Mouse (Mus musculus) neural tube, embryonic 12.5 days (tissue): ENCODE data around the gene Hhat. TPM values are rescaled to one million over a fixed set of nuclear protein-coding genes. Genes with fewer than 3 reads are reported as not detected.

Experiments
- ATAC-seq: fragments of 200-750 bp; cut with Nextera tagmentation; 2 replicates; pipeline ENCODE4 v1.8.0; 2017; ENCODE audit warnings: low read depth, mild to moderate bottlenecking, moderate TSS enrichment, moderate library complexity; ENCODE audit not compliant: low FRiP score
- H3K27ac ChIP-seq: fragments of 300-500 bp; sonication (generic); 2 replicates; pipeline ENCODE4 v1.5.1; 2016
- H3K27me3 ChIP-seq: fragments of 300-500 bp; sonication (generic); replicated peaks from 2 replicates; pipeline ENCODE4 v1.6.1; 2016; ENCODE audit warnings: mild to moderate bottlenecking
- H3K36me3 ChIP-seq: fragments of 300-500 bp; sonication (generic); 2 replicates; pipeline ENCODE4 v1.6.1; 2016; ENCODE audit warnings: mild to moderate bottlenecking
- H3K4me1 ChIP-seq: fragments of 300-500 bp; sonication (generic); 2 replicates; pipeline ENCODE4 v1.6.1; 2016
- H3K4me2 ChIP-seq: fragments of 300-500 bp; sonication (generic); replicated peaks from 2 replicates; pipeline ENCODE4 v1.6.1; 2016; ENCODE audit warnings: mild to moderate bottlenecking
- H3K4me3 ChIP-seq: fragments of 300-500 bp; sonication (generic); 2 replicates; pipeline ENCODE4 v1.5.1; 2016
- H3K9ac ChIP-seq: fragments of 300-500 bp; sonication (generic); 2 replicates; pipeline ENCODE4 v1.6.1; 2016; ENCODE audit warnings: mild to moderate bottlenecking
- H3K9me3 ChIP-seq: fragments of 300-500 bp; sonication (generic); 2 replicates; pipeline ENCODE4 v1.6.1; 2016; ENCODE audit warnings: mild to moderate bottlenecking
- WGBS: fragments of 180-500 bp; shearing (Covaris S2); methylation state at CpG from one replicate; pipeline ENCODE4 v1.1.7; 2016; 5-methylcytosine and 5-hydroxymethylcytosine counted together
- polyA plus RNA-seq: library from polyadenylated mRNA; unstranded; fragments of >200 nt; fragmentation: Nextera tagmentation; extraction: Ambion mirVana; gene quantifications from 2 replicates; pipeline ENCODE4 v1.2.1, GENCODE M21; 2016

Hhat gene
- polyA plus RNA-seq, 1 experiment from 2014 or later: 7.2 TPM

DNA sequence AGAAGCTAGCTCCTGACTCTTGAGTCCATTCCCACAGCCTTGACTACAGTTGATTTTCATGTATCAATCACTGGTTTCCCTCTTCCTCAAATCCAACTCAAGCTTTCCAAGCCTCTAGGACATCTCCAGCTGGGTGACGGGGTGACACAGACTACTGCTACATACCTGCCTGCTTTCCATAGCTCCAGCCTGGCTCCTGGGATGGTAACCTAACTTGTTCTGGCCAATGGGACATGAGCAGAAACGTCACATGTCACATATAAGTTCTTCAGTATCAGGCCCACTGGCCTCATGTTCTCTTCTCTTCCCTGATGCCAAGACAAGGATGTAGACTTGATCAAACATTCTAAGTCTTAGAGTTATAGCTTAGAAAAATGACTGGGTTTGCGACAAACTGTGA lies 220.5 kb downstream of the Hhat start:
- Histone ChIP-seq H3K4me2 (no peak overlapping the region), H3K27me3 (no peaks in the 10 kb centered on the region), H3K4me3 (no peak overlapping the region), H3K9me3 (no peaks in the 10 kb centered on the region), H3K27ac (no peak overlapping the region), H3K4me1 (0 out of 2 replicates have a peak, but pooled peaks cover 4% of the 10 kb centered on the region), H3K9ac (no peak overlapping the region), H3K36me3 (no peaks in the 10 kb centered on the region)
- ATAC-seq: no peak
- WGBS: 89% methylated on average over 3 of the region's 3 CpGs

DNA sequence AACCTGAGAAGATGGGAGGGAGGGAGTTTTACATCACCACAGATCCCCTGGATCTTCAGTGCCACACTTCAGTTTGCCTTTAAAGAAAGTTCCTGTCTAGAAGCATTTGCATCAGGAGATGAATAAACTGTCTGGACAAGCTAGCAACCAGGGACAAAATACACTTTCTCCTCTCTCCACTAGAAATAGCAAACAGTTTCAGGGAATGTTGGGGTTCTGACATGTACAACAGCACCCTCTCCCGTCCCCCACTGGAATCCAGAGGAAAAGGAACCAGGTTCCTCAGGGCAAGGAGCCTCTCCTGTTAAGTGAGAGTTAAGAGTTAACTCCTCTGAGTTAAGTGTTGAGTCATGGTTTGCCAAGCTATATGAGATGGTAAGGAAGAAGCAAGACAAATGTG lies 224.2 kb downstream of the Hhat start:
- no peaks in the 10 kb centered on the region for H3K27me3 ChIP-seq
- ATAC-seq: no peak
- H3K27ac ChIP-seq: no peak overlapping the region
- no peak overlapping the region for H3K9ac ChIP-seq
- H3K4me2 ChIP-seq: no peak overlapping the region
- H3K36me3 ChIP-seq: no peaks in the 10 kb centered on the region
- 34% methylated on average over 1 of the region's 1 CpGs for WGBS
- H3K9me3 ChIP-seq: no peaks in the 10 kb centered on the region
- H3K4me1 ChIP-seq: peaks cover 11% of the 10 kb centered on the region
- H3K4me3 ChIP-seq: no peak overlapping the region

DNA sequence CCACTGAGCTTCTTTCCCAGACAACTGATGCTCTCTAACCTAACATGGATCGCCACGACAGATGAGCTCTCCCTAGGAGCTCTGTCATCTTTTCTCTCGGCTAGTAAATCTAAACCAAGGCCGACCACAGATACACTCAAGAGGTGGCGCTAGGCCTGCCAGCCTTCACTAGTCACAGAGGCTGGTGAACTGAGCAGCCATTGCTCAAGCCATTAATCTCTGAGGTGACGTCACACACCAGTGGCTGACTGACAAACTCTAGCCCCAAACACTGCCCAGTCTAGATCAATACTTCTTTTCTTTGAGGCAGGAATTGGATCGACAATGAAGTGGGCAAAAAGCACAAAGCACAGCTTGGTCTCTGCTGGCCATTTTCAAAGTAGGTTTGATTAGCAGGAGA lies 226.1 kb downstream of the Hhat start:
- Histone ChIP-seq H3K9ac (no peak overlapping the region), H3K4me3 (no peak overlapping the region), H3K9me3 (no peaks in the 10 kb centered on the region), H3K27ac (no peak overlapping the region), H3K4me1 (peaks cover 11% of the 10 kb centered on the region), H3K36me3 (no peaks in the 10 kb centered on the region), H3K27me3 (no peaks in the 10 kb centered on the region), H3K4me2 (no peak overlapping the region)
- WGBS: 51% methylated on average over 7 of the region's 7 CpGs
- ATAC-seq: no peak

DNA sequence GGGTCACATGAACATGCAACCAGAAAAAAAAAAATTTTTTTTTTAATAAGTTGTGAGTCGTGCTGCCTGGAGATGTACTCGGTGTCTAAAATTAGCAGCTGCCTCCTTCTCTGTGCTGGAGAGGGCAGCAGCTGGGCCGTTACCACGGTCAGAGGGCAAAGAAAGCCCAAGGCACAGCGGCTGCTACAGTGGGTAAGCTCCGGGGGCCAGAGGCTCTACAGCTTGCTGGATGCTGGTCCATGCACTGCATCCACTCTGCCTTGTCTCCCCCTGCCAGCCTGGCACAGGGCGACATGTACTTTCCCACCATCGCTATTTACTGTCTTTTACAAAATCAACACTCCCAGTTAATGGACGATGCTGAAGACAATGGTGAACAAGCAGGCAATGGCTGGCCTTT lies 226.9 kb downstream of the Hhat start:
- Histone ChIP-seq H3K4me2 (no peak overlapping the region), H3K4me1 (peaks cover 11% of the 10 kb centered on the region), H3K27me3 (no peaks in the 10 kb centered on the region), H3K9ac (no peak overlapping the region), H3K36me3 (no peaks in the 10 kb centered on the region), H3K27ac (no peak overlapping the region), H3K9me3 (no peaks in the 10 kb centered on the region), H3K4me3 (no peak overlapping the region)
- 0 out of 2 replicates have a peak, but pooled peaks have one; percentile 66 for ATAC-seq
- WGBS: 43% methylated on average over 9 of the region's 9 CpGs

DNA sequence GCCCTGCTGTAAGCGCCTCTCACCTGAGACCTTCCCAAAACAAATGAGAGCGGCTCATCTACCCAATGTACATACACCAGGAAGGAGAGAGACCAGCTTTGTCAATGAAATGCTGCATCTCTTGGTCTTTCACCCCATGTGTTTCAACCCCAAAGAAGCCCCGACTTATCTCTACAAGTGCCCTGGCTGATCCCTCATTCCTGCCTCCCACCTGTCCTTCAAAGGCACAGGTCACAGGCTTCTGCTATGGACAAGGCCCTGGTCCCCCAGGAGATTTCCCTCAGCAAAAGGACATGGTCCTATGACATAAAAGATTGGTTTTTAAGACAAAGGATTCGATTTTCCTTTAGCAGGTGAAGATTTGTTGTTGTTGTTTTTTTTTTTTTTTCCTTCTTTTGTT lies 227.3 kb downstream of the Hhat start:
- no peak overlapping the region for H3K4me3 ChIP-seq
- no peak for ATAC-seq
- H3K4me1 ChIP-seq: peaks cover 11% of the 10 kb centered on the region
- H3K36me3 ChIP-seq: no peaks in the 10 kb centered on the region
- H3K27me3 ChIP-seq: no peaks in the 10 kb centered on the region
- H3K9me3 ChIP-seq: no peaks in the 10 kb centered on the region
- H3K9ac ChIP-seq: no peak overlapping the region
- no peak overlapping the region for H3K27ac ChIP-seq
- H3K4me2 ChIP-seq: no peak overlapping the region
- WGBS: 89% methylated on average over 4 of the region's 4 CpGs

DNA sequence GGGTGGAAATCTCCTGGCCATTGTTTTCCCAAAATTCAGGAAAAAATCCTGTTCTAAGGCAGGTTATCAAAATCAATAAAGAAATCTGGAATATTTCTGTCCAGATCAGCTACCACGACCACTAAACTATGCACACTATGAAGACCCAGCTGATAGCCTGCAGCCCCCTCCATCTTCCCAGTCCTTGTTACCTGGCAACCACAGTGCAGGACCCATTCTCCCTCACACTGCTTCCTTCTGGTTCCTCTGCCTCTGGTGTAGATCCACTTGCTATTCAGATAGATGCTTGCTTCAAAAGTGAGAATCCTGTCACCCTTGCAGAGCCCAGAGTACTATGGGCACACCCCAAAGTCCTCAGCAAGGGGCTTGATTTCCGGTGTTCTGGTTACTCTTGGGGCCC lies 228.9 kb downstream of the Hhat start:
- Histone ChIP-seq H3K27me3 (no peaks in the 10 kb centered on the region), H3K4me3 (no peak overlapping the region), H3K9me3 (no peaks in the 10 kb centered on the region), H3K36me3 (no peaks in the 10 kb centered on the region), H3K4me1 (peaks cover 11% of the 10 kb centered on the region), H3K27ac (no peak overlapping the region), H3K9ac (no peak overlapping the region), H3K4me2 (no peak overlapping the region)
- ATAC-seq: no peak
- WGBS: 81% methylated on average over 2 of the region's 2 CpGs

DNA sequence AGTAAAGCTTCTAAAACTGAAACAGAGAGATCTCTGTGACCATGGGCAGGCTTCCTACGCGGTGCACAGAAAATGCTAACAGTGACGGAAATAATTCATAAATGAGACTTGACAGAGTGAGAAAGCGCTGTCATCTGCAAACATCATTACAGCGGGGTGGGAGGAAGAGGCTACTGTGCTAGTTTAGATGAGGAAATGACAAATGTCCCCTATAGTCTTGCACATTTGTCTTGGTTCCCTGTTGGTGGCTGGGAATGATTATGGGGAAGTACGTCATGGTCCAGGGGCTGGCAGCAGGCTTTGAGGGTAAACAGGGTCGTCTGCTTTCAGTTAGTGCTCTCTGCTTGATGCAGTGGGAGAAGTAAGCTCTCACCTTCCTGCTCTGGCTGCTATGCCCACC lies 233.9 kb downstream of the Hhat start:
- no peaks in the 10 kb centered on the region for H3K36me3 ChIP-seq
- H3K4me2 ChIP-seq: no peak overlapping the region
- H3K9ac ChIP-seq: no peak overlapping the region
- H3K9me3 ChIP-seq: no peaks in the 10 kb centered on the region
- no peaks in the 10 kb centered on the region for H3K4me1 ChIP-seq
- H3K27me3 ChIP-seq: no peaks in the 10 kb centered on the region
- no peak overlapping the region for H3K27ac ChIP-seq
- 66% methylated on average over 7 of the region's 7 CpGs for WGBS
- ATAC-seq: no peak
- H3K4me3 ChIP-seq: no peak overlapping the region

DNA sequence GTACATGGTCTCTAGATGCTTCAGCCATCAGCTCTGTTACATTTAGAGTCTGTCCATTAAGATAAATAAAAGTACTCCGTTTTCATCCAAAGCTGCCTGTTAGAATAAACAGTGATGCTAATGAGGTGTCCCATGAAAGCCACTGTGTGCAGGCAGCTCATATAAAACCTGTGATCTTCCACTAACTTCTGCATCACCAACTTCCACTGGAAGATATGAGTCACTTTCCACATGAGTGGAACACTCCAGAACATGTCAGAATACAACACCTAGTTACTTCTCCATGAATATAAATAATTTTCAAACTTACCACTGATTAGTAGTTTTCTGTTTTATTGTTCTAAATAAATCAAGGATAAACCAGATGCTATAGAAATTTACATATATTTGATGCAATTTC lies 234.6 kb downstream of the Hhat start:
- no peak overlapping the region for H3K27ac ChIP-seq
- 66% methylated on average over 1 of the region's 1 CpGs for WGBS
- H3K27me3 ChIP-seq: no peaks in the 10 kb centered on the region
- H3K9ac ChIP-seq: no peak overlapping the region
- H3K9me3 ChIP-seq: no peaks in the 10 kb centered on the region
- no peak overlapping the region for H3K4me2 ChIP-seq
- no peaks in the 10 kb centered on the region for H3K4me1 ChIP-seq
- no peak overlapping the region for H3K4me3 ChIP-seq
- H3K36me3 ChIP-seq: no peaks in the 10 kb centered on the region
- no peak for ATAC-seq

DNA sequence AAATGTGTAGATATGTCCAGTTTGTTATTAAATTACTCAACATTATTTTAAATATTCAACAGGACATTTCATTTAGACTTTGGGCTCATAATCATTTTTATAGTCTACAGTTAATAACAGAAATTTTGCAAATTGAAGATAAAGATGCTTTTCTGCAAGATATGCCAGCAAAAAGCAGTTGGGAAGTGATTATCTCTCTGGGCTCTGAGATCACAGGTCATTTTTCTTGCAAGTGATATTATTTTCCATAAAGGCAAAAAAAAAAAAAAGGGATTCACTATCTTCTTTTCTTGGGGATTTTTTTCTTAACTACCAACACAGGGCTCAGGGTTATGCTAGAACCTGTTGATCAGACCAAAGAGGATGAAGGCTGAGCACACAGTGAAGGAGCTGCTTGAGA lies 238.0 kb downstream of the Hhat start:
- Histone ChIP-seq H3K27me3 (no peaks in the 10 kb centered on the region), H3K36me3 (no peaks in the 10 kb centered on the region), H3K4me3 (no peak overlapping the region), H3K4me1 (no peaks in the 10 kb centered on the region), H3K9ac (no peak overlapping the region), H3K4me2 (no peak overlapping the region), H3K27ac (no peak overlapping the region), H3K9me3 (no peaks in the 10 kb centered on the region)
- no peak for ATAC-seq

DNA sequence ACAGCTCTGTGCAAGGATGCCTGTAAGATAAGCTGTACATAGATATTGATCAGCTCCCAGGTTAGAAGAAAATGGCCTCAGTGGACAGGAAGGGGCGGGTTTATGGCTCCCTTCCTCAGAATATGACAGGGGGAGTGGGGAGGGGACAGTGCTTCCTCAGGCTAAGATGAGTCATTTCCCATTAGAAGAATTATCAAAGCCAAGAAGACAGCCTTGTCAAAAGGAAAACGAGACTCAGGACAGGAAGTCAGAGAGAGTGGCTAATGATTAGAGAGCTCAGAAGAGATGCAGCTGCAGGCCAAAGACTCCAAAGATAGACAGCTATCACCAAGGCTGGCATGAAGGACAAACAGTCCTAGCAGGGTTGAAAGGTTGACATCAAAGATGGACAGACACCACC lies 238.8 kb downstream of the Hhat start:
- H3K4me2 ChIP-seq: no peak overlapping the region
- no peak for ATAC-seq
- H3K27me3 ChIP-seq: no peaks in the 10 kb centered on the region
- no peaks in the 10 kb centered on the region for H3K9me3 ChIP-seq
- H3K36me3 ChIP-seq: no peaks in the 10 kb centered on the region
- H3K4me3 ChIP-seq: no peak overlapping the region
- H3K27ac ChIP-seq: no peak overlapping the region
- no peak overlapping the region for H3K9ac ChIP-seq
- H3K4me1 ChIP-seq: no peaks in the 10 kb centered on the region
- 70% methylated on average over 2 of the region's 2 CpGs for WGBS

DNA sequence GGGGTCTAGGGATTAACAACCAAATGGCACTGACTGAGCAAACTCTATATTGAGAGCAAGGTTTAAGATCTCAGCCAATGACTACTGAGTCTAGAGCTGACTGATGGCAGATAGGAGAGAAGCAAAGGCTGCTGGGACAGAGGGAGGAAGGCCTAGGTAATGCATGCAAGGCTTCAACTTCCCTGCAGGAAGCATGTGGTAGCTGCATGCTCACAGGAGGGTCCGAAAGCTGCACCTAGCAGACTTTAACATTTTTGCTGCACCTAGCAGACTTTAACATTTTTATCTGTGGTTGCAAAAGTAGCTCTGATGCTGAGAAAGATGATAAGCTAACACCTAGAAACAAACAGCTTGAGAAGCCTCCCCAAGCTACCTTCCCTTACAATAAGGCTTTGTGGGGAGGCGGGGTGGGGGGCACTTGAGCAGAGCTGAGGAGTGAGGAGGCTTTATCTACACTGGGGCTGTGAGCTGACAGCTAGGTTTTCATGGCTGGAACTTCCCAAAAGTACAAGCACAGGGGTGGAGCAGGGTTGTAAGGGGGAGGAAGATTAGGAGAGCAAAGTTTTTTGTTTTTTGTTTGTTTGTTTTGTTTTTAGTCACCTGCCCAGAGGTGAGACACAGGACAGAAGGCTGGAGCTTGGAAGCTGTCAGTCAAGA lies 239.4 kb downstream of the Hhat start:
- no peak for ATAC-seq
- WGBS: 78% methylated on average over 2 of the region's 2 CpGs
- H3K27ac ChIP-seq: no peak overlapping the region
- no peak overlapping the region for H3K9ac ChIP-seq
- H3K9me3 ChIP-seq: no peaks in the 10 kb centered on the region
- H3K4me3 ChIP-seq: no peak overlapping the region
- no peak overlapping the region for H3K4me2 ChIP-seq
- H3K4me1 ChIP-seq: no peaks in the 10 kb centered on the region
- H3K36me3 ChIP-seq: no peaks in the 10 kb centered on the region
- H3K27me3 ChIP-seq: no peaks in the 10 kb centered on the region

DNA sequence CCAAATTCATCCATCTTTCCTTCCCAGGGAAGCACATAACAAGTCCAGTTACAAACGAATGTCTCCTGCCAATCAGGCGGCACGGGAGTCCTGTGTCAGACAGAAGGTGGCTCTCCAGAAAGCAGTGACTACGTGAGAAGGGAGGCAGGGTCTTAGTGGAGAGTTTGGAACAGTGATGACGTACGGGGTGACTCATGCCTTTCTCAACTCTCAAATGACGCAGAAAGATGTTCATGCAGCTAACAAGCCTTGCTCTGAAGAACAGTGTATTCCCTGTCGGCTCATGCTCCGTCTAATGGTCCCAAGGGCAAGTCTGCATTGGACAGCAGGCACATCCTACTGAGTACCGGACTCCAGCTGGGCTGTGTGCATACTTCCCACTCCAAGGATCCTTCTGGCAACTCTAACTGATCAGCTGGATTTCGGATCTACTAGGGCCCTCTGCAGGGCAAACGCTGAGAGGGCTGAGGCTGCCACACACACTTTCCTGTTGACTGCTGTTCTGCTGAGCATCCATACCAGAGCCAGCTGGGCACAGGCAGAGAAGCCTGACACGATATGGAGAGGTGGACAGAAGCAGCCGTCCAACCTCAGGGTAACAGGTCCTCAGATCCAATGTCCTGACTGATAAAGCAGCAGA lies 245.2 kb downstream of the Hhat start:
- Histone ChIP-seq H3K4me1 (peaks cover 26% of the 10 kb centered on the region), H3K36me3 (no peaks in the 10 kb centered on the region)
- no peak for ATAC-seq

More for the DNA sequence above, 245.2 kb downstream of the Hhat start:
- Histone ChIP-seq H3K27me3 (no peaks in the 10 kb centered on the region), H3K4me2 (no peak overlapping the region), H3K4me3 (no peak overlapping the region), H3K27ac (no peak overlapping the region), H3K9me3 (no peaks in the 10 kb centered on the region), H3K9ac (no peak overlapping the region)
- WGBS: 80% methylated on average over 14 of the region's 14 CpGs
